Mouse (Mus musculus): ENCODE measurements around the gene Olfr1513. TPM values are rescaled to one million over a fixed set of nuclear protein-coding genes. Genes with fewer than 3 reads are reported as not detected.

Olfr1513 gene
- polyA plus RNA-seq, 1 experiment from 2014 or later = not detected

Other genes with a start within 250 kb of the Olfr1513 start
- gene Rpgrip1, start 245.7 kb downstream of the Olfr1513 start, polyA plus RNA-seq (2014; fragmentation: Nextera tagmentation; extraction: Ambion mirVana) = 68.4 and 86.9 TPM in 2 replicates
- gene Supt16, start 159.0 kb downstream of the Olfr1513 start, polyA plus RNA-seq (2014; fragmentation: Nextera tagmentation; extraction: Ambion mirVana) = 84.2 and 128 TPM in 2 replicates
- 54.9 and 62.3 TPM in 2 replicates for gene Chd8, start 98.6 kb downstream of the Olfr1513 start, polyA plus RNA-seq (2014; fragmentation: Nextera tagmentation; extraction: Ambion mirVana)
- 55.3 and 60.1 TPM in 2 replicates for gene Tox4, start 77.3 kb downstream of the Olfr1513 start, polyA plus RNA-seq (2014; fragmentation: Nextera tagmentation; extraction: Ambion mirVana)
- 44.1 and 45.2 TPM in 2 replicates for gene Rab2b, start 76.9 kb downstream of the Olfr1513 start, polyA plus RNA-seq (2014; fragmentation: Nextera tagmentation; extraction: Ambion mirVana)
- 46.0 and 48.7 TPM in 2 replicates for gene Mettl3, start 51.3 kb downstream of the Olfr1513 start, polyA plus RNA-seq (2014; fragmentation: Nextera tagmentation; extraction: Ambion mirVana)
- gene Sall2, start 27.6 kb downstream of the Olfr1513 start, polyA plus RNA-seq (2014; fragmentation: Nextera tagmentation; extraction: Ambion mirVana) = 37.7 and 45.0 TPM in 2 replicates
- not detected in 2 replicates for gene Olfr1512, start 22.8 kb upstream of the Olfr1513 start, polyA plus RNA-seq (2014; fragmentation: Nextera tagmentation; extraction: Ambion mirVana)
- not detected in 2 replicates for gene Olfr1511, start 41.0 kb upstream of the Olfr1513 start, polyA plus RNA-seq (2014; fragmentation: Nextera tagmentation; extraction: Ambion mirVana)
- gene Olfr1510, start 58.0 kb upstream of the Olfr1513 start, polyA plus RNA-seq (2014; fragmentation: Nextera tagmentation; extraction: Ambion mirVana) = not detected in 2 replicates
- gene Olfr1509, start 86.6 kb upstream of the Olfr1513 start, polyA plus RNA-seq (2014; fragmentation: Nextera tagmentation; extraction: Ambion mirVana) = not detected in 2 replicates
- not detected in 2 replicates for gene Olfr1508, start 111.1 kb upstream of the Olfr1513 start, polyA plus RNA-seq (2014; fragmentation: Nextera tagmentation; extraction: Ambion mirVana)
- not detected in 2 replicates for gene Olfr1507, start 139.3 kb upstream of the Olfr1513 start, polyA plus RNA-seq (2014; fragmentation: Nextera tagmentation; extraction: Ambion mirVana)

Measured in hindbrain, embryonic 11.5 days (tissue).